Mouse (Mus musculus) MEL (cell line): ENCODE data around the gene Sox21. TPM values are rescaled to one million over a fixed set of nuclear protein-coding genes. Genes with fewer than 3 reads are reported as not detected.

ENCODE experiments used
- DNase-seq: peaks from one replicate; pipeline ENCODE4 v3.0.0; 2011; ENCODE audit warnings: low read depth, low spot score
- H3K27ac ChIP-seq: 2 replicates; pipeline ENCODE4 v1.5.1; 2012; ENCODE audit warnings: low read depth, mild to moderate bottlenecking, control low read depth, low read length, moderate library complexity; ENCODE audit not compliant: control insufficient read depth
- H3K27me3 ChIP-seq, 2 experiments: fragments of 150-350 bp in 1 of 2; sonication (generic) in 1 of 2; 2 replicates each; pipeline ENCODE4 v1.6.1; 2012; ENCODE audit warnings: low read length in 2 of 2, mild to moderate bottlenecking in 2 of 2, improper control_type of control experiment in 1 of 2, moderate library complexity in 1 of 2; ENCODE audit not compliant: insufficient read depth in 2 of 2, control insufficient read depth in 1 of 2
- H3K36me3 ChIP-seq, 2 experiments: 2 replicates each; pipeline ENCODE4 v1.6.1; 2012 to 2014; ENCODE audit warnings: low read length in 2 of 2, improper control_type of control experiment in 1 of 2, inconsistent platforms in 1 of 2, mild to moderate bottlenecking in 1 of 2; ENCODE audit not compliant: insufficient read depth in 2 of 2, control insufficient read depth in 1 of 2
- H3K4me1 ChIP-seq, 2 experiments: fragments of 150-350 bp in 1 of 2; sonication (generic) in 1 of 2; 2 replicates each; pipeline ENCODE4 v1.6.1; 2012; ENCODE audit warnings: low read length in 2 of 2, improper control_type of control experiment in 1 of 2, mild to moderate bottlenecking in 1 of 2; ENCODE audit not compliant: insufficient read depth in 2 of 2, control insufficient read depth in 1 of 2
- H3K4me3 ChIP-seq, 2 experiments: fragments of 150-350 bp in 1 of 2; sonication (generic) in 1 of 2; 2 replicates each; pipeline ENCODE4 v1.5.1; 2012; ENCODE audit warnings: low read depth in 2 of 2, low read length in 2 of 2, mild to moderate bottlenecking in 2 of 2, moderate library complexity in 2 of 2, control low read depth in 1 of 2, improper control_type of control experiment in 1 of 2; ENCODE audit not compliant: control insufficient read depth in 1 of 2, insufficient read depth in 1 of 2
- H3K79me2 ChIP-seq: 2 replicates; pipeline ENCODE4 v1.6.1; 2012; ENCODE audit warnings: mild to moderate bottlenecking, low read length, moderate library complexity; ENCODE audit not compliant: control insufficient read depth, poor library complexity, insufficient read depth
- H3K9ac ChIP-seq: 2 replicates; pipeline ENCODE4 v1.6.1; 2012; ENCODE audit warnings: low read depth, mild to moderate bottlenecking, control low read depth, low read length, moderate library complexity; ENCODE audit not compliant: control insufficient read depth, poor library complexity, severe bottlenecking
- H3K9me3 ChIP-seq: fragments of 150-350 bp; sonication (generic); replicated peaks from 2 replicates; pipeline ENCODE4 v1.6.1; 2012; ENCODE audit warnings: mild to moderate bottlenecking, low read length, improper control_type of control experiment, moderate library complexity; ENCODE audit not compliant: insufficient read depth
- CTCF ChIP-seq, 3 experiments: IDR thresholded peaks in 2 of 3; conservative IDR thresholded peaks in 1 of 3; 2 replicates each; pipeline ENCODE4 v1.5.1; 2011 to 2012; ENCODE audit warnings: low read length in 3 of 3, low read depth in 2 of 3, mild to moderate bottlenecking in 2 of 3, improper control_type of control experiment in 1 of 3, inconsistent platforms in 1 of 3, mixed read lengths in 1 of 3, moderate library complexity in 1 of 3; ENCODE audit not compliant: control insufficient read depth in 1 of 3, insufficient read depth in 1 of 3, poor library complexity in 1 of 3, severe bottlenecking in 1 of 3
- ELF1 ChIP-seq: IDR thresholded peaks from 2 replicates; pipeline ENCODE4 v1.6.1; 2014; ENCODE audit warnings: low read depth, mild to moderate bottlenecking, inconsistent platforms, low read length, improper control_type of control experiment, moderate library complexity
- ETS1 ChIP-seq: IDR thresholded peaks from 2 replicates; pipeline ENCODE4 v1.6.1; 2012; ENCODE audit warnings: low read depth, mild to moderate bottlenecking, inconsistent platforms, low read length, improper control_type of control experiment, moderate library complexity
- GABPA ChIP-seq: IDR thresholded peaks from 2 replicates; pipeline ENCODE4 v1.6.1; 2012; ENCODE audit warnings: low read depth, mild to moderate bottlenecking, inconsistent platforms, low read length, improper control_type of control experiment, moderate library complexity
- GATA1 ChIP-seq: IDR thresholded peaks from 2 replicates; pipeline ENCODE4 v1.6.1; 2011; ENCODE audit warnings: low read depth, low read length, improper control_type of control experiment
- JUND ChIP-seq: IDR thresholded peaks from 2 replicates; pipeline ENCODE4 v1.6.1; 2011; ENCODE audit warnings: low read depth, mild to moderate bottlenecking, improper control_type of control experiment, low read length
- MAZ ChIP-seq: IDR thresholded peaks from 2 replicates; pipeline ENCODE4 v1.6.1; 2012; ENCODE audit warnings: low read depth, mild to moderate bottlenecking, inconsistent platforms, low read length, improper control_type of control experiment
- MEF2A ChIP-seq: IDR thresholded peaks from 2 replicates; pipeline ENCODE4 v1.6.1; 2014; ENCODE audit warnings: low read depth, mild to moderate bottlenecking, inconsistent platforms, low read length, improper control_type of control experiment; ENCODE audit not compliant: poor library complexity, insufficient replicate concordance, severe bottlenecking; ENCODE audit errors: extremely low read depth
- MXI1 ChIP-seq: IDR thresholded peaks from 2 replicates; pipeline ENCODE4 v1.6.1; 2011; ENCODE audit warnings: mild to moderate bottlenecking, low read depth, low read length, improper control_type of control experiment
- MYC ChIP-seq: IDR thresholded peaks from 2 replicates; pipeline ENCODE4 v1.6.1; 2011; ENCODE audit warnings: low read depth, mild to moderate bottlenecking, low read length, improper control_type of control experiment, moderate library complexity
- NELFE ChIP-seq: IDR thresholded peaks from 2 replicates; pipeline ENCODE4 v1.6.1; 2011; ENCODE audit warnings: low read depth, low read length, improper control_type of control experiment
- RCOR1 ChIP-seq: IDR thresholded peaks from 2 replicates; pipeline ENCODE4 v1.6.1; 2012; ENCODE audit warnings: low read depth, mild to moderate bottlenecking, inconsistent platforms, low read length, improper control_type of control experiment
- SMC3 ChIP-seq: IDR thresholded peaks from 2 replicates; pipeline ENCODE4 v1.6.1; 2011; ENCODE audit warnings: low read depth, low read length, improper control_type of control experiment
- TBP ChIP-seq: IDR thresholded peaks from 2 replicates; pipeline ENCODE4 v1.8.0; 2011; ENCODE audit warnings: low read depth, low read length, improper control_type of control experiment
- TCF12 ChIP-seq: IDR thresholded peaks from 2 replicates; pipeline ENCODE4 v1.6.1; 2014; ENCODE audit warnings: low read depth, mild to moderate bottlenecking, inconsistent platforms, low read length, improper control_type of control experiment, moderate library complexity
- UBTF ChIP-seq: IDR thresholded peaks from 2 replicates; pipeline ENCODE4 v1.6.1; 2012; ENCODE audit warnings: low read depth, mild to moderate bottlenecking, inconsistent platforms, low read length, improper control_type of control experiment, moderate library complexity, borderline replicate concordance; ENCODE audit not compliant: insufficient read depth
- USF2 ChIP-seq, 2 experiments: IDR thresholded peaks; 2 replicates each; pipeline ENCODE4 v1.6.1; 2011 to 2012; ENCODE audit warnings: improper control_type of control experiment in 2 of 2, low read length in 2 of 2, borderline replicate concordance in 1 of 2, inconsistent platforms in 1 of 2, low read depth in 1 of 2, mild to moderate bottlenecking in 1 of 2; ENCODE audit not compliant: insufficient read depth in 1 of 2
- ZC3H11A ChIP-seq: IDR thresholded peaks from 2 replicates; pipeline ENCODE4 v1.6.1; 2012; ENCODE audit warnings: low read depth, mild to moderate bottlenecking, inconsistent platforms, low read length, improper control_type of control experiment
- ZKSCAN1 ChIP-seq: IDR thresholded peaks from 2 replicates; pipeline ENCODE4 v1.6.1; 2012; ENCODE audit warnings: low read depth, mild to moderate bottlenecking, inconsistent platforms, low read length, improper control_type of control experiment, moderate library complexity
- ZMIZ1 ChIP-seq: IDR thresholded peaks from 2 replicates; pipeline ENCODE4 v1.6.1; 2012; ENCODE audit warnings: low read depth, mild to moderate bottlenecking, inconsistent platforms, low read length, improper control_type of control experiment, moderate library complexity
- polyA plus RNA-seq, 2 experiments: library from polyadenylated mRNA; stranded (reverse) in 1 of 2; unstranded in 1 of 2; fragments of >175 nt in 1 of 2; fragments of >200 nt in 1 of 2; gene quantifications; 2 replicates each; pipeline versions ENCODE4 v1.2.1 to v1.2.4; 2012; ENCODE audit warnings: low replicate concordance in 2 of 2, low read depth in 1 of 2; ENCODE audit not compliant: insufficient read length in 2 of 2, insufficient read depth in 1 of 2, missing spikeins in 1 of 2
- total RNA-seq: library from RNA; depleted of rRNA; stranded (reverse); fragments of 300-350 nt; gene quantifications from 2 replicates; pipeline ENCODE4 v1.2.3, GENCODE M21; 2012

The Sox21 gene
- total and polyA plus RNA-seq, 3 experiments = not detected

GRCm38 (mm10) chr14:118226471-118227155 lies 10.2 kb downstream of the Sox21 start:
- no peak for DNase-seq
- Histone ChIP-seq H3K4me3 (no peak overlapping the region), H3K9ac (no peak overlapping the region), H3K4me1 (no peaks in the 10 kb centered on the region), H3K27ac (no peak overlapping the region), H3K79me2 (no peaks in the 10 kb centered on the region), H3K9me3 (no peaks in the 10 kb centered on the region), H3K27me3 (no peaks in the 10 kb centered on the region), H3K36me3 (no peaks in the 10 kb centered on the region)
- no peak for TF ChIP-seq GATA1

- Histone ChIP-seq H3K9ac (no peak overlapping the region), H3K9me3 (no peaks in the 10 kb centered on the region), H3K27me3 (no peaks in the 10 kb centered on the region), H3K4me1 (no peaks in the 10 kb centered on the region), H3K27ac (no peak overlapping the region), H3K79me2 (no peaks in the 10 kb centered on the region), H3K36me3 (no peaks in the 10 kb centered on the region), H3K4me3 (no peak overlapping the region)
- TF ChIP-seq JUND (no peak), USF2 (IDR thresholded peaks at IDR 0.05; ENCODE audit: borderline replicate concordance in 1 of 2, insufficient read depth in 1 of 2, low read depth in 1 of 2, low read length in 2 of 2) (no peak), MAZ (no peak), ETS1 (no peak), MXI1 (no peak), TBP (no peak), CTCF (IDR thresholded peaks at IDR 0.05 in 2 of 3, conservative IDR thresholded peaks at IDR 0.05 in 1 of 3; ENCODE audit: control insufficient read depth in 1 of 3, insufficient read depth in 1 of 3, low read depth in 2 of 3, low read length in 3 of 3, poor library complexity in 1 of 3, severe bottlenecking in 1 of 3) (no peak), ZC3H11A (no peak), UBTF (no peak), ZKSCAN1 (no peak), ZMIZ1 (no peak)
- DNase-seq = no peak
These were observed 10.9 kb downstream of the Sox21 start for GRCm38 (mm10) chr14:118225911-118226310.

GRCm38 (mm10) chr14:118225061-118225743 lies 11.6 kb downstream of the Sox21 start:
- H3K79me2 ChIP-seq = no peaks in the 10 kb centered on the region
- H3K4me1 ChIP-seq = no peaks in the 10 kb centered on the region
- TF ChIP-seq ELF1 = no peak
- TF ChIP-seq MYC = no peak
- TF ChIP-seq SMC3 = no peak
- no peak for TF ChIP-seq ZC3H11A
- TF ChIP-seq NELFE = no peak
- no peak for TF ChIP-seq RCOR1
- no peak for TF ChIP-seq GABPA
- no peak for TF ChIP-seq ETS1
- TF ChIP-seq TCF12 = no peak
- no peak for TF ChIP-seq MEF2A
- DNase-seq = no peak
- no peak overlapping the region for H3K9ac ChIP-seq
- no peaks in the 10 kb centered on the region for H3K27me3 ChIP-seq
- H3K27ac ChIP-seq = no peak overlapping the region
- H3K36me3 ChIP-seq = no peaks in the 10 kb centered on the region
- no peaks in the 10 kb centered on the region for H3K9me3 ChIP-seq
- H3K4me3 ChIP-seq = no peak overlapping the region
